Mouse (Mus musculus): ENCODE measurements around the gene Sprr4. TPM values are rescaled to one million over a fixed set of nuclear protein-coding genes. Genes with fewer than 3 reads are reported as not detected.

The Sprr4 gene
- polyA plus RNA-seq, 1 experiment from 2014 or later: not detected

DNA sequence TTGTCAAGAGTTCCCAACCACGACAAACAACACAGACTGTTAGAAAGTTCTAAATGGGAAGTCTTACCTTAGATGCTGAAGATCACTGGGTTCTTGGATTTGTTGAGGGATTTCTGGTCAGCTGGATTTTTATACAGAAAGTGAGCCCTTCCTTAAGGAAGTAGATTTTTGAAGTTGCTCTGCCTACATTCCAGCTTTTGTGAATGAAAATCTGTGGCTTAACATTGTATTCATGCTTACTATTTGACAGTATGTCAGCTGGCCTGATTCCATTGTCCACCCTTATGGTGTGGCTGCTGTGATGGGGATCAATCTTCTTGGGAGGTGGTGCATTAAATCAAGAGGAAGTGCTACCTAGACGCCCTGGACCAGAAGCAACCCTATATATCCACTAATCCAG lies 41.7 kb downstream of the Sprr4 start, which contains the start of gene Sprr3:
Sprr3 (minus strand) TSS at position 101 of the 400 bp plus-strand sequence.
- no peaks in the 10 kb centered on the region for H3K27me3 ChIP-seq
- H3K36me3 ChIP-seq: no peaks in the 10 kb centered on the region
- no peaks in the 10 kb centered on the region for H3K4me1 ChIP-seq (replicated peaks)
- H3K9me3 ChIP-seq (replicated peaks): no peaks in the 10 kb centered on the region
- no peak within 1 kb of the TSS for H3K4me3 ChIP-seq (replicated peaks)
- 43% methylated on average over 2 of the region's 2 CpGs for WGBS (ENCODE audit: insufficient replicate concordance)
- ATAC-seq (ENCODE audit: low read depth): no peak
- H3K27ac ChIP-seq: no peak within 1 kb of the TSS
- H3K9ac ChIP-seq: no peak within 1 kb of the TSS
- H3K4me2 ChIP-seq: no peak within 1 kb of the TSS
- DNase-seq: no peak

DNA sequence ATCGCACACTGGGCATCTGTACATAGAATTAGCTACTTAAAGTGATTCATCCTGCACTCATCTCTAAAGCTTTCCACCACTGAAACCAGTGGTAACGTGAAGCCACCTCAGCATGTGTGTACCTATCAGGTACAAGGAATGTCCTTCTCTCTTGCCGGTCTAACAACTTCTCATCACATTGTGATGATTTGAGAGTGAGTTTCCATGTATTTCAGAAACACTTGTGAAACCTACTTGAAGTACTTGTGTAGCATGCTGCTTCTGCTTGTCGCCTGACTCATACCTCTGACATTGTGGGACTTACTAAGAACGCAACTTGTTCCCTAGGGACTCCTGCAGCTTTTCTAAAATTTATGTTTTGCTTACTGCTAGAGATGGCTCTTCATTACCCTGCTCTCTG lies 45.1 kb downstream of the Sprr4 start:
- H3K27me3 ChIP-seq: no peaks in the 10 kb centered on the region
- H3K4me3 ChIP-seq (replicated peaks): no peak overlapping the region
- H3K9me3 ChIP-seq (replicated peaks): no peaks in the 10 kb centered on the region
- no peak overlapping the region for H3K27ac ChIP-seq
- 74% methylated on average over 5 of the region's 5 CpGs for WGBS (ENCODE audit: insufficient replicate concordance)
- DNase-seq: no peak
- H3K36me3 ChIP-seq: no peaks in the 10 kb centered on the region
- H3K4me1 ChIP-seq (replicated peaks): no peaks in the 10 kb centered on the region
- H3K4me2 ChIP-seq: no peak overlapping the region
- no peak for ATAC-seq (ENCODE audit: low read depth)
- no peak overlapping the region for H3K9ac ChIP-seq

Other genes with a start within 250 kb of the Sprr4 start
- gene Sprr2a3, start 215.1 kb downstream of the Sprr4 start, polyA plus RNA-seq (2015; fragmentation: Nextera tagmentation; extraction: Ambion mirVana): not detected in 2 replicates
- not detected in 2 replicates for gene Sprr2b, start 183.9 kb downstream of the Sprr4 start, polyA plus RNA-seq (2015; fragmentation: Nextera tagmentation; extraction: Ambion mirVana)
- not detected in 2 replicates for gene Sprr2d, start 161.4 kb downstream of the Sprr4 start, polyA plus RNA-seq (2015; fragmentation: Nextera tagmentation; extraction: Ambion mirVana)
- not detected in 2 replicates for gene Sprr2e, start 148.3 kb downstream of the Sprr4 start, polyA plus RNA-seq (2015; fragmentation: Nextera tagmentation; extraction: Ambion mirVana)
- not detected in 2 replicates for gene Sprr2f, start 135.3 kb downstream of the Sprr4 start, polyA plus RNA-seq (2015; fragmentation: Nextera tagmentation; extraction: Ambion mirVana)
- not detected in 2 replicates for gene Sprr2h, start 114.8 kb downstream of the Sprr4 start, polyA plus RNA-seq (2015; fragmentation: Nextera tagmentation; extraction: Ambion mirVana)
- not detected in 2 replicates for gene Sprr2i, start 92.5 kb downstream of the Sprr4 start, polyA plus RNA-seq (2015; fragmentation: Nextera tagmentation; extraction: Ambion mirVana)
- gene Sprr2j-ps, start 82.4 kb downstream of the Sprr4 start, polyA plus RNA-seq (2015; fragmentation: Nextera tagmentation; extraction: Ambion mirVana): not detected in 2 replicates
- gene Gm9774, start 71.1 kb downstream of the Sprr4 start, polyA plus RNA-seq (2015; fragmentation: Nextera tagmentation; extraction: Ambion mirVana): 9.1 and 10.0 TPM in 2 replicates
- not detected in 2 replicates for gene Sprr2k, start 67.9 kb downstream of the Sprr4 start, polyA plus RNA-seq (2015; fragmentation: Nextera tagmentation; extraction: Ambion mirVana)
- not detected in 2 replicates for gene Sprr1b, start 61.7 kb downstream of the Sprr4 start, polyA plus RNA-seq (2015; fragmentation: Nextera tagmentation; extraction: Ambion mirVana)
- gene Sprr3, start 41.8 kb downstream of the Sprr4 start, polyA plus RNA-seq (2015; fragmentation: Nextera tagmentation; extraction: Ambion mirVana): not detected in 2 replicates
- gene Sprr1a, start 14.6 kb downstream of the Sprr4 start, polyA plus RNA-seq (2015; fragmentation: Nextera tagmentation; extraction: Ambion mirVana): not detected in 2 replicates
- not detected in 2 replicates for gene 2310046K23Rik, start 34.0 kb upstream of the Sprr4 start, polyA plus RNA-seq (2015; fragmentation: Nextera tagmentation; extraction: Ambion mirVana)
- 0.05 and 0.10 TPM in 2 replicates for gene Ivl, start 73.2 kb upstream of the Sprr4 start, polyA plus RNA-seq (2015; fragmentation: Nextera tagmentation; extraction: Ambion mirVana)
- not detected in 2 replicates for gene Smcp, start 88.5 kb upstream of the Sprr4 start, polyA plus RNA-seq (2015; fragmentation: Nextera tagmentation; extraction: Ambion mirVana)
- gene 2210017I01Rik, start 107.0 kb upstream of the Sprr4 start, polyA plus RNA-seq (2015; fragmentation: Nextera tagmentation; extraction: Ambion mirVana): not detected in 2 replicates
- gene Lce6a, start 121.2 kb upstream of the Sprr4 start, polyA plus RNA-seq (2015; fragmentation: Nextera tagmentation; extraction: Ambion mirVana): not detected in 2 replicates
- gene Lce1a1, start 147.8 kb upstream of the Sprr4 start, polyA plus RNA-seq (2015; fragmentation: Nextera tagmentation; extraction: Ambion mirVana): not detected in 2 replicates
- gene Lce1b, start 156.4 kb upstream of the Sprr4 start, polyA plus RNA-seq (2015; fragmentation: Nextera tagmentation; extraction: Ambion mirVana): not detected in 2 replicates
- gene Lce1a2, start 169.8 kb upstream of the Sprr4 start, polyA plus RNA-seq (2015; fragmentation: Nextera tagmentation; extraction: Ambion mirVana): not detected in 2 replicates
- gene Lce1c, start 178.8 kb upstream of the Sprr4 start, polyA plus RNA-seq (2015; fragmentation: Nextera tagmentation; extraction: Ambion mirVana): not detected in 2 replicates
- gene Lce1d, start 186.7 kb upstream of the Sprr4 start, polyA plus RNA-seq (2015; fragmentation: Nextera tagmentation; extraction: Ambion mirVana): not detected in 2 replicates
- not detected in 2 replicates for gene Lce1e, start 208.6 kb upstream of the Sprr4 start, polyA plus RNA-seq (2015; fragmentation: Nextera tagmentation; extraction: Ambion mirVana)
- not detected in 2 replicates for gene Lce1f, start 219.9 kb upstream of the Sprr4 start, polyA plus RNA-seq (2015; fragmentation: Nextera tagmentation; extraction: Ambion mirVana)
- not detected in 2 replicates for gene Gm38119, start 238.6 kb upstream of the Sprr4 start, polyA plus RNA-seq (2015; fragmentation: Nextera tagmentation; extraction: Ambion mirVana)